Mouse (Mus musculus): ENCODE measurements around the gene Iqgap3. TPM values are rescaled to one million over a fixed set of nuclear protein-coding genes. Genes with fewer than 3 reads are reported as not detected.

Gene Iqgap3
- polyA plus RNA-seq, 1 experiment from 2014 or later = 2.8 TPM

GRCm38 (mm10) chr3:88145411-88145782, 63.6 kb downstream of the Iqgap3 start:
- no peaks in the 10 kb centered on the region for H3K27me3 ChIP-seq (replicated peaks; ENCODE audit: control insufficient read depth, insufficient read depth, low read length)
- H3K27ac ChIP-seq (ENCODE audit: low read depth, low read length) = no peak overlapping the region; the same call in 1 of the 2 replicates
- H3K9ac ChIP-seq (ENCODE audit: low read depth, low read length) = peak overlapping the region; percentile 12; the same call in 1 of the 2 replicates
- ATAC-seq = no peak
- H3K9me3 ChIP-seq (ENCODE audit: control insufficient read depth, low read length) = no peaks in the 10 kb centered on the region
- H3K4me2 ChIP-seq (ENCODE audit: low read length) = peak overlapping the region; percentile 91
- 14% methylated on average over 4 of the region's 4 CpGs for WGBS
- H3K36me3 ChIP-seq (ENCODE audit: control insufficient read depth, insufficient read depth, low read length) = no peaks in the 10 kb centered on the region
- peaks cover 72% of the 10 kb centered on the region for H3K4me1 ChIP-seq (ENCODE audit: control insufficient read depth, insufficient read depth, low read depth, low read length)
- H3K4me3 ChIP-seq (ENCODE audit: low read length) = no peak overlapping the region

- no peak for ATAC-seq
- 0 out of 2 replicates have a peak overlapping the region, but pooled peaks have one; percentile 32 for H3K9ac ChIP-seq (ENCODE audit: low read depth, low read length)
- peak overlapping the region; percentile 91; the same call in 1 of the 2 replicates for H3K4me2 ChIP-seq (ENCODE audit: low read length)
- H3K4me3 ChIP-seq (ENCODE audit: low read length) = no peak overlapping the region
- no peak overlapping the region for H3K27ac ChIP-seq (ENCODE audit: low read depth, low read length)
- no peaks in the 10 kb centered on the region for H3K9me3 ChIP-seq (ENCODE audit: control insufficient read depth, low read length)
- peaks cover 77% of the 10 kb centered on the region for H3K4me1 ChIP-seq (ENCODE audit: control insufficient read depth, insufficient read depth, low read depth, low read length)
- 69% methylated on average over 5 of the region's 5 CpGs for WGBS
- H3K27me3 ChIP-seq (replicated peaks; ENCODE audit: control insufficient read depth, insufficient read depth, low read length) = no peaks in the 10 kb centered on the region
- H3K36me3 ChIP-seq (ENCODE audit: control insufficient read depth, insufficient read depth, low read length) = no peaks in the 10 kb centered on the region
Measured at GRCm38 (mm10) chr3:88145952-88146351, 64.2 kb downstream of the Iqgap3 start.

- WGBS = 44% methylated on average over 5 of the region's 5 CpGs
- Histone ChIP-seq H3K4me3 (ENCODE audit: low read length) (no peak overlapping the region), H3K9ac (ENCODE audit: low read depth, low read length) (0 out of 2 replicates have a peak overlapping the region, but pooled peaks have one; percentile 5), H3K9me3 (ENCODE audit: control insufficient read depth, low read length) (no peaks in the 10 kb centered on the region), H3K27me3 (replicated peaks; ENCODE audit: control insufficient read depth, insufficient read depth, low read length) (no peaks in the 10 kb centered on the region), H3K36me3 (ENCODE audit: control insufficient read depth, insufficient read depth, low read length) (no peaks in the 10 kb centered on the region), H3K4me1 (ENCODE audit: control insufficient read depth, insufficient read depth, low read depth, low read length) (peaks cover 80% of the 10 kb centered on the region), H3K4me2 (ENCODE audit: low read length) (no peak overlapping the region), H3K27ac (ENCODE audit: low read depth, low read length) (no peak overlapping the region)
- no peak for ATAC-seq
Measured at GRCm38 (mm10) chr3:88146376-88147112, 64.8 kb downstream of the Iqgap3 start.

- Histone ChIP-seq H3K9ac (ENCODE audit: low read depth, low read length) (no peak overlapping the region), H3K27me3 (replicated peaks; ENCODE audit: control insufficient read depth, insufficient read depth, low read length) (no peaks in the 10 kb centered on the region), H3K9me3 (ENCODE audit: control insufficient read depth, low read length) (no peaks in the 10 kb centered on the region), H3K4me2 (ENCODE audit: low read length) (no peak overlapping the region), H3K36me3 (ENCODE audit: control insufficient read depth, insufficient read depth, low read length) (no peaks in the 10 kb centered on the region), H3K4me3 (ENCODE audit: low read length) (no peak overlapping the region), H3K27ac (ENCODE audit: low read depth, low read length) (no peak overlapping the region), H3K4me1 (ENCODE audit: control insufficient read depth, insufficient read depth, low read depth, low read length) (peaks cover 88% of the 10 kb centered on the region)
- 80% methylated on average over 2 of the region's 2 CpGs for WGBS
- no peak for ATAC-seq
Measured at GRCm38 (mm10) chr3:88147444-88147843, 65.7 kb downstream of the Iqgap3 start.

GRCm38 (mm10) chr3:88147866-88148265, 66.1 kb downstream of the Iqgap3 start:
- Histone ChIP-seq H3K36me3 (ENCODE audit: control insufficient read depth, insufficient read depth, low read length) (no peaks in the 10 kb centered on the region), H3K9me3 (ENCODE audit: control insufficient read depth, low read length) (no peaks in the 10 kb centered on the region), H3K4me2 (ENCODE audit: low read length) (no peak overlapping the region), H3K9ac (ENCODE audit: low read depth, low read length) (no peak overlapping the region), H3K4me3 (ENCODE audit: low read length) (no peak overlapping the region), H3K27me3 (replicated peaks; ENCODE audit: control insufficient read depth, insufficient read depth, low read length) (no peaks in the 10 kb centered on the region), H3K4me1 (ENCODE audit: control insufficient read depth, insufficient read depth, low read depth, low read length) (peaks cover 92% of the 10 kb centered on the region), H3K27ac (ENCODE audit: low read depth, low read length) (no peak overlapping the region)
- no peak for ATAC-seq
- 85% methylated on average over 1 of the region's 1 CpGs for WGBS

- ATAC-seq = no peak
- 84% methylated on average over 5 of the region's 5 CpGs for WGBS
- Histone ChIP-seq H3K4me2 (ENCODE audit: low read length) (no peak overlapping the region), H3K27ac (ENCODE audit: low read depth, low read length) (no peak overlapping the region), H3K9me3 (ENCODE audit: control insufficient read depth, low read length) (no peaks in the 10 kb centered on the region), H3K36me3 (ENCODE audit: control insufficient read depth, insufficient read depth, low read length) (no peaks in the 10 kb centered on the region), H3K27me3 (replicated peaks; ENCODE audit: control insufficient read depth, insufficient read depth, low read length) (no peaks in the 10 kb centered on the region), H3K4me1 (ENCODE audit: control insufficient read depth, insufficient read depth, low read depth, low read length) (peaks cover 95% of the 10 kb centered on the region), H3K9ac (ENCODE audit: low read depth, low read length) (no peak overlapping the region), H3K4me3 (ENCODE audit: low read length) (no peak overlapping the region)
Measured at GRCm38 (mm10) chr3:88148354-88148753, 66.6 kb downstream of the Iqgap3 start.

- Histone ChIP-seq H3K4me3 (ENCODE audit: low read length) (no peak overlapping the region), H3K27ac (ENCODE audit: low read depth, low read length) (peak overlapping the region; percentile 81), H3K36me3 (ENCODE audit: control insufficient read depth, insufficient read depth, low read length) (no peaks in the 10 kb centered on the region), H3K4me2 (ENCODE audit: low read length) (peak overlapping the region; percentile 38; the same call in 1 of the 2 replicates), H3K9me3 (ENCODE audit: control insufficient read depth, low read length) (no peaks in the 10 kb centered on the region), H3K27me3 (replicated peaks; ENCODE audit: control insufficient read depth, insufficient read depth, low read length) (no peaks in the 10 kb centered on the region), H3K4me1 (ENCODE audit: control insufficient read depth, insufficient read depth, low read depth, low read length) (peaks cover 92% of the 10 kb centered on the region), H3K9ac (ENCODE audit: low read depth, low read length) (peak overlapping the region; percentile 41)
- no peak for ATAC-seq
- WGBS = 55% methylated on average over 4 of the region's 4 CpGs
Measured at GRCm38 (mm10) chr3:88148776-88149509, 67.2 kb downstream of the Iqgap3 start.

- Histone ChIP-seq H3K4me3 (ENCODE audit: low read length) (no peak overlapping the region), H3K27ac (ENCODE audit: low read depth, low read length) (peak overlapping the region; percentile 81)
Measured at GRCm38 (mm10) chr3:88149510-88149974, 67.8 kb downstream of the Iqgap3 start.

More at GRCm38 (mm10) chr3:88149510-88149974, 67.8 kb downstream of the Iqgap3 start:
- Histone ChIP-seq H3K9me3 (ENCODE audit: control insufficient read depth, low read length) (no peaks in the 10 kb centered on the region), H3K27me3 (replicated peaks; ENCODE audit: control insufficient read depth, insufficient read depth, low read length) (no peaks in the 10 kb centered on the region), H3K4me1 (ENCODE audit: control insufficient read depth, insufficient read depth, low read depth, low read length) (peaks cover 87% of the 10 kb centered on the region), H3K9ac (ENCODE audit: low read depth, low read length) (peak overlapping the region; percentile 41), H3K36me3 (ENCODE audit: control insufficient read depth, insufficient read depth, low read length) (no peaks in the 10 kb centered on the region), H3K4me2 (ENCODE audit: low read length) (peak overlapping the region; percentile 38)
- WGBS = 10% methylated on average over 6 of the region's 6 CpGs
- ATAC-seq = no peak

All from hindbrain, embryonic 16.5 days (tissue).